Mouse (Mus musculus): ENCODE measurements around the gene Nup155. TPM values are rescaled to one million over a fixed set of nuclear protein-coding genes. Genes with fewer than 3 reads are reported as not detected.

Nup155 gene
- total and polyA plus RNA-seq, 3 experiments = 5.0 to 95.7 (median 87.6) TPM

- peaks cover 12% of the 10 kb centered on the region for H3K4me1 ChIP-seq (ENCODE audit: insufficient read depth, low read depth, low read length)
- ATAC-seq (ENCODE audit: extremely low read depth, insufficient number of reproducible peaks, low FRiP score, poor library complexity, severe bottlenecking) = peak; percentile 74
- no peak for TF ChIP-seq GATA2 (IDR thresholded peaks at IDR 0.05; ENCODE audit: borderline replicate concordance, low read depth, low read length)
- TF ChIP-seq GATA1 (IDR thresholded peaks at IDR 0.05; ENCODE audit: borderline replicate concordance, low read length) = no peak
- TF ChIP-seq TAL1 (conservative IDR thresholded peaks at IDR 0.05; ENCODE audit: low read depth, low read length) = no peak
- TF ChIP-seq CTCF (IDR thresholded peaks at IDR 0.05; ENCODE audit: low read depth, low read length) = no peak
- TF ChIP-seq POLR2AphosphoS5 (IDR thresholded peaks at IDR 0.05; ENCODE audit: insufficient replicate concordance, low read depth, low read length) = no peak
- peak within 1 kb of the TSS; percentile 83 for H3K4me3 ChIP-seq (ENCODE audit: low read depth, low read length)
- peaks cover 12% of the 10 kb centered on the region for H3K36me3 ChIP-seq (replicated peaks)
- H3K27me3 ChIP-seq (ENCODE audit: insufficient read depth, low read length) = no peaks in the 10 kb centered on the region
- H3K9me3 ChIP-seq (replicated peaks) = no peaks in the 10 kb centered on the region
- peak; percentile 89 for DNase-seq (ENCODE audit: low spot score)
These were observed 59.7 kb downstream of the Nup155 start, which contains the start of gene Cplane1 for GRCm38 (mm10) chr15:8168591-8169265. Gene Cplane1 (plus strand): TSS chr15:8169106.

- no peak; the same call in 1 of the 2 replicates for ATAC-seq (ENCODE audit: extremely low read depth, insufficient number of reproducible peaks, low FRiP score, poor library complexity, severe bottlenecking)
- Histone ChIP-seq H3K4me3 (ENCODE audit: low read depth, low read length) (peak overlapping the region; percentile 83), H3K27me3 (ENCODE audit: insufficient read depth, low read length) (no peaks in the 10 kb centered on the region), H3K4me1 (ENCODE audit: insufficient read depth, low read depth, low read length) (peaks cover 12% of the 10 kb centered on the region), H3K9me3 (replicated peaks) (no peaks in the 10 kb centered on the region), H3K36me3 (replicated peaks) (peaks cover 12% of the 10 kb centered on the region)
- TF ChIP-seq CTCF (IDR thresholded peaks at IDR 0.05; ENCODE audit: low read depth, low read length) = no peak
- no peak for TF ChIP-seq POLR2AphosphoS5 (IDR thresholded peaks at IDR 0.05; ENCODE audit: insufficient replicate concordance, low read depth, low read length)
- no peak for TF ChIP-seq GATA1 (IDR thresholded peaks at IDR 0.05; ENCODE audit: borderline replicate concordance, low read length)
- TF ChIP-seq TAL1 (conservative IDR thresholded peaks at IDR 0.05; ENCODE audit: low read depth, low read length) = no peak
- TF ChIP-seq GATA2 (IDR thresholded peaks at IDR 0.05; ENCODE audit: borderline replicate concordance, low read depth, low read length) = no peak
- peak; percentile 9 for DNase-seq (ENCODE audit: low spot score)
These were observed 60.2 kb downstream of the Nup155 start for GRCm38 (mm10) chr15:8169266-8169746.

- no peak overlapping the region for H3K4me3 ChIP-seq (ENCODE audit: low read depth, low read length)
- H3K36me3 ChIP-seq (replicated peaks) = peaks cover 14% of the 10 kb centered on the region
- H3K27me3 ChIP-seq (ENCODE audit: insufficient read depth, low read length) = no peaks in the 10 kb centered on the region
- no peaks in the 10 kb centered on the region for H3K9me3 ChIP-seq (replicated peaks)
- TF ChIP-seq CTCF (IDR thresholded peaks at IDR 0.05; ENCODE audit: low read depth, low read length) (no peak), GATA2 (IDR thresholded peaks at IDR 0.05; ENCODE audit: borderline replicate concordance, low read depth, low read length) (no peak), POLR2AphosphoS5 (IDR thresholded peaks at IDR 0.05; ENCODE audit: insufficient replicate concordance, low read depth, low read length) (no peak), GATA1 (IDR thresholded peaks at IDR 0.05; ENCODE audit: borderline replicate concordance, low read length) (no peak), TAL1 (conservative IDR thresholded peaks at IDR 0.05; ENCODE audit: low read depth, low read length) (no peak)
- H3K4me1 ChIP-seq (ENCODE audit: insufficient read depth, low read depth, low read length) = no peaks in the 10 kb centered on the region
- ATAC-seq (ENCODE audit: extremely low read depth, insufficient number of reproducible peaks, low FRiP score, poor library complexity, severe bottlenecking) (no peak), DNase-seq (ENCODE audit: low spot score) (no peak)
These were observed 80.5 kb downstream of the Nup155 start for GRCm38 (mm10) chr15:8189563-8189962.

GRCm38 (mm10) chr15:8190435-8190834 lies 81.4 kb downstream of the Nup155 start:
- Histone ChIP-seq H3K36me3 (replicated peaks) (peaks cover 14% of the 10 kb centered on the region), H3K9me3 (replicated peaks) (no peaks in the 10 kb centered on the region), H3K27me3 (ENCODE audit: insufficient read depth, low read length) (no peaks in the 10 kb centered on the region), H3K4me1 (ENCODE audit: insufficient read depth, low read depth, low read length) (no peaks in the 10 kb centered on the region), H3K4me3 (ENCODE audit: low read depth, low read length) (no peak overlapping the region)
- ATAC-seq (ENCODE audit: extremely low read depth, insufficient number of reproducible peaks, low FRiP score, poor library complexity, severe bottlenecking) (no peak), DNase-seq (ENCODE audit: low spot score) (no peak)
- no peak for TF ChIP-seq CTCF (IDR thresholded peaks at IDR 0.05; ENCODE audit: low read depth, low read length)
- TF ChIP-seq GATA1 (IDR thresholded peaks at IDR 0.05; ENCODE audit: borderline replicate concordance, low read length) = no peak
- TF ChIP-seq GATA2 (IDR thresholded peaks at IDR 0.05; ENCODE audit: borderline replicate concordance, low read depth, low read length) = no peak
- no peak for TF ChIP-seq TAL1 (conservative IDR thresholded peaks at IDR 0.05; ENCODE audit: low read depth, low read length)
- TF ChIP-seq POLR2AphosphoS5 (IDR thresholded peaks at IDR 0.05; ENCODE audit: insufficient replicate concordance, low read depth, low read length) = no peak

- H3K9me3 ChIP-seq (replicated peaks) = no peaks in the 10 kb centered on the region; the same call in 1 of the 2 replicates
- DNase-seq (ENCODE audit: low spot score) (no peak), ATAC-seq (ENCODE audit: extremely low read depth, insufficient number of reproducible peaks, low FRiP score, poor library complexity, severe bottlenecking) (no peak)
- H3K4me3 ChIP-seq (ENCODE audit: low read depth, low read length) = no peak overlapping the region
- no peaks in the 10 kb centered on the region for H3K27me3 ChIP-seq (ENCODE audit: insufficient read depth, low read length)
- peaks cover 34% of the 10 kb centered on the region for H3K36me3 ChIP-seq (replicated peaks)
- TF ChIP-seq POLR2AphosphoS5 (IDR thresholded peaks at IDR 0.05; ENCODE audit: insufficient replicate concordance, low read depth, low read length) (no peak), CTCF (IDR thresholded peaks at IDR 0.05; ENCODE audit: low read depth, low read length) (no peak), GATA1 (IDR thresholded peaks at IDR 0.05; ENCODE audit: borderline replicate concordance, low read length) (no peak), TAL1 (conservative IDR thresholded peaks at IDR 0.05; ENCODE audit: low read depth, low read length) (no peak), GATA2 (IDR thresholded peaks at IDR 0.05; ENCODE audit: borderline replicate concordance, low read depth, low read length) (no peak)
- H3K4me1 ChIP-seq (ENCODE audit: insufficient read depth, low read depth, low read length) = no peaks in the 10 kb centered on the region
These were observed 91.2 kb downstream of the Nup155 start for GRCm38 (mm10) chr15:8200317-8200716.

- no peaks in the 10 kb centered on the region for H3K27me3 ChIP-seq (ENCODE audit: insufficient read depth, low read length)
- ATAC-seq (ENCODE audit: extremely low read depth, insufficient number of reproducible peaks, low FRiP score, poor library complexity, severe bottlenecking) (no peak), DNase-seq (ENCODE audit: low spot score) (no peak)
- no peaks in the 10 kb centered on the region for H3K9me3 ChIP-seq (replicated peaks)
- H3K4me3 ChIP-seq (ENCODE audit: low read depth, low read length) = no peak overlapping the region
- peaks cover 10% of the 10 kb centered on the region for H3K36me3 ChIP-seq (replicated peaks)
- no peaks in the 10 kb centered on the region for H3K4me1 ChIP-seq (ENCODE audit: insufficient read depth, low read depth, low read length)
- TF ChIP-seq GATA1 (IDR thresholded peaks at IDR 0.05; ENCODE audit: borderline replicate concordance, low read length) = no peak
- TF ChIP-seq TAL1 (conservative IDR thresholded peaks at IDR 0.05; ENCODE audit: low read depth, low read length) = no peak
- no peak for TF ChIP-seq GATA2 (IDR thresholded peaks at IDR 0.05; ENCODE audit: borderline replicate concordance, low read depth, low read length)
- no peak for TF ChIP-seq CTCF (IDR thresholded peaks at IDR 0.05; ENCODE audit: low read depth, low read length)
- no peak for TF ChIP-seq POLR2AphosphoS5 (IDR thresholded peaks at IDR 0.05; ENCODE audit: insufficient replicate concordance, low read depth, low read length)
These were observed 99.3 kb downstream of the Nup155 start for GRCm38 (mm10) chr15:8208362-8208761.

Other genes starting within 250 kb of the Nup155 start
- gene Wdr70, start 10.1 kb upstream of the Nup155 start, total RNA-seq (2014; fragmentation: Nextera tagmentation) = 71.4 and 84.9 TPM in 2 replicates
- gene Wdr70, start 10.1 kb upstream of the Nup155 start, total RNA-seq (2017) = 46.4 and 59.8 TPM in 2 replicates
- 25.2 and 27.3 TPM in 2 replicates for gene Wdr70, start 10.1 kb upstream of the Nup155 start, polyA plus RNA-seq (2012)
- 16.5 and 16.6 TPM in 2 replicates for gene Cplane1, start 59.8 kb downstream of the Nup155 start, total RNA-seq (2014; fragmentation: Nextera tagmentation)
- 4.1 and 10.9 TPM in 2 replicates for gene Cplane1, start 59.8 kb downstream of the Nup155 start, total RNA-seq (2017)
- gene Cplane1, start 59.8 kb downstream of the Nup155 start, polyA plus RNA-seq (2012) = 0.79 and 0.94 TPM in 2 replicates

All from G1E (cell line).